Mouse (Mus musculus): ENCODE measurements around the gene AW146154. TPM values are rescaled to one million over a fixed set of nuclear protein-coding genes. Genes with fewer than 3 reads are reported as not detected.
A peak's percentile ranks its signal among the peaks of the same experiment; 100 is the strongest.
"Not testable (repeated sequence)": the region's sequence is repeated elsewhere in the genome, so short reads cannot be mapped to it uniquely, and the experiment has no call there.

Gene AW146154
- 1 to 10 TPM; 6.7 to 7.5 TPM for total RNA-seq (2021)
- long read RNA-seq, experiment 1, partial matches to known transcripts: 0 of 1 reads
- long read RNA-seq, experiment 1, other reads (novel, unspliced or antisense): 0 of 1 reads
- long read RNA-seq, experiment 2, partial matches to known transcripts: 1 of 10 reads
- long read RNA-seq, experiment 2, other reads (novel, unspliced or antisense): 3 of 10 reads

DNA sequence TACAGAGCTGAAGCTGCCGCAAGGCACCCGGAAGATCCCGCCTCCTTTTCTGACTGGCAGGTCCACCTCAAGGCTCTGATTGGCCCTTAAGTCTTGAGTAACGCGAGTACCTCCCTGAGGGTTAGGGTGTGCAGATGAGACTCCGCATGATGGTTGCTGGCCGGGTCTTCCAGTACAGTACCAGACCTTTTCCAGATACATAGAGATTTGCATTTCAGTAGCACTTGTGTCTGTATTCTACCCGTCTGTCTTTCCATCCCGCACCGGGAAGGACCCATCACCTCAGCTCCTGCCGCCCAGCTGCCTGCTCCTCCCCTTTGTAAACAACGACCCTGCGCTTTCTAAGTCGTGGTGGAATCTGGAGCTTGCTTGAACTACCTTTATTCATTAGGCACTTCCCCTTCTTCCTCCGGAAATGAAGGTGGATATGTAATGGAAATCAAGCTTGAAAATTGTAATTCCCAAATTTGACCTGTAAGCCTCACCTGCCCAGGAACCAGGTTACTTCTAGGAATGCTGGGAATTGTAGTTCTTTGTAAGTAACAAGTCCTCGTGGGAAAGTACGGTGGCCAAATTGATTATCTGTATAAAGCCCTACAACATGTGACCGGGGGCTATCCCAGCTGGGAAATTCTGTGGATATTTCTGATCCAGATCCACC lies at the start of gene AW146154, which contains the start of gene Gm20449:
Gene AW146154 (minus strand): TSS at position 502 of the 661 bp plus-strand sequence.
Gene Gm20449 (minus strand): TSS at position 29 of the 661 bp plus-strand sequence.
- DNase-seq (ENCODE audit: low spot score in 2 of 2): peak; percentile 96 to 97

DNA sequence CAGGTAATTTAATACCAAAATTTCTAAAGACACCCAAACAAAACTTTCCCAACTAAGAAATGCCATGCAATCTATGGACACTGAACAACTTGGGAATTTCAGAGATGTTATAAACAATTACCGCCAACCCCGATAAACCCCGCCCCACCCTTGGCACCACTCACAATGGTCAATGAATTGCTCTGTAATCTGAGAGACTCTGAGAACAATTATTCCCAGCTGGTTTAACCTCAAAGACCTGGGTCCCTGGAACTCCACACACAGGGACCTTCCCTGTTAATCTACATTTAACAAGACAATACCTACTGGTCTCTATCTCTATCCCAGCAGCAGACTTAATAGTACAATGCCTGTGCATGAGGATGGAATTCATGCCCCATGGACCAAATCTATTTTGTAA lies 13.0 kb upstream of the AW146154 start:
- no peak for DNase-seq (ENCODE audit: low spot score in 2 of 2)

DNA sequence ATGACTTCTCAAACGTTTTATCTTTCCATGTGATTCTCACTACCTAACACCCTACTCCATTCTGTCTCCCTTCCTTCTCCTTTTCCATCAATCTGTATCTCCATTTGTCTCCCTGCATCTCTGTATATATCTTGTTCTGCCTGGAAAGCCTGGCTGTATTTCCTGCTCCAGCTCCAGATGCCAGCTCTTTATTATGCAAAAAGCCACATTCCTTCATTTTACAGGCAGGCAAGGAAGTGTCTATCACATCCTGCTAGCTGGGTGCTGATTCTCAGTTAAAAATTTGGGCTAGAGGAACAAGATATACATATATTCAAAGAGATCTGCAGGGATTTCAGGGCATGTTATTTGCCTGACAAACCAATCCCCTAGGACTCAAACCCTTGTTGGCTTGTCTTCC lies 12.5 kb upstream of the AW146154 start:
- no peak for DNase-seq (ENCODE audit: low spot score in 2 of 2)

- no peak for DNase-seq (ENCODE audit: low spot score in 2 of 2)
These were observed 2.7 kb upstream of the AW146154 start for GRCm38 (mm10) chr7:41502402-41502801.

DNA sequence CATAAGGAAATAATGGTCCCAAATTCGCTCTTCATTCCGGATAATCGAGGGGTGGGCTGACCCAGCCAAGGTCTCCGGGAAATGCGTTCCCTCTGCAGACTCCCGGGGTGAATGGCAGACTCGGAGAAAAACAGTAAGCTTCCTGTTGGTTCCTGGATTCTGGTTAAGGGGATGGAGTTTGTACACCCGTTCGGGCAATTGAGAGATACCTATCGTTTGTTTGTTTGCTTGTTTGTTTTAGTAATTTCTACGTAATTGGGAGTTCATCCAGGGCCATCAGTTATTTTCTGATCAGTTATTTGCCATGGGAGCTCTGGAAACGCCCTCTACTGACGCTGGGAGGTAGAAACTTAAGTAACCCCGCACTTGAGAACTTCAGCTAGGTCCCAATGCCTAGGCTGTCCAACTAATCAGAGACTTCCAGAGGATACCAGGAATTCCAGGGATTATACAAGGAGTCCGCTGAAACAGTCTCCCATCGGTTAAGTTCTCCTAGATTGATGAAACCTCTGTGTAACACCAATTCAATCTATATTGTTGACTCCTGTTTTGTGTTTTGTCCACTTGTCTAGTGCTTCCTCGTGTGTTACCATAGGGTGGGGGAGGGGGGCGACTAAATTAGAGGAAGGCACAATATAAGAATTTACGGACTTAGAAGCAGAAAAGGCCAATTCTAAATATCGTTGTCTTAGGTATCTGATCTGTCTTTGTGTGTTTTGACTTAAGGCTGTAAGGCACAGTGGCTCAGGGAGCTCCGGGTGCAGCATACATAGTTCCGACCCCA lies 653 bp upstream of the AW146154 start:
- DNase-seq (ENCODE audit: low spot score in 2 of 2): peak; percentile 58

GRCm38 (mm10) chr7:41499018-41499388 lies 687 bp downstream of the AW146154 start:
- not testable (repeated sequence) for DNase-seq (ENCODE audit: low spot score in 2 of 2)

GRCm38 (mm10) chr7:41498464-41498863 lies 1.2 kb downstream of the AW146154 start:
- DNase-seq (ENCODE audit: low spot score in 2 of 2): not testable (repeated sequence)

DNA sequence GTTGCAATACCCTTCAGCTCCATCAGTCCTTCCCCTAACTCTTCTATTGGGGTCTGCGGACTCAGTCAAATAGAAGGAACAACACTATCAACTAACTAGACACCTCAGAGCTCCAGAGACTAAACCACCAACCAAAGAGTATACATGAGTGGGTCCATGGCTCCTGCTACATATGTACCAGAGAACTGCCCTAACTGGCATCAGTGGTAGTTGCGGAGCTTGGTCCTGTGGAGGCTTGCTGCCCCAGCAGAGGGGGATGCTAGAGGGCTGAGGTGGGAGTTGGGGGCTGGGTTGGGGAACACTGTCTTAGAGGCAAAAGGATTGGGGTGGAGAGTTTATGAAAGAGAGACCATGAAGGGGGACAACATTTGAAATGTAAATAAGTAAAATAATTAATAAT lies 1.8 kb downstream of the AW146154 start:
- no peak for DNase-seq (ENCODE audit: low spot score in 2 of 2)

GRCm38 (mm10) chr7:41451864-41452263 lies 47.8 kb downstream of the AW146154 start:
- no peak for DNase-seq (ENCODE audit: low spot score in 2 of 2)

DNA sequence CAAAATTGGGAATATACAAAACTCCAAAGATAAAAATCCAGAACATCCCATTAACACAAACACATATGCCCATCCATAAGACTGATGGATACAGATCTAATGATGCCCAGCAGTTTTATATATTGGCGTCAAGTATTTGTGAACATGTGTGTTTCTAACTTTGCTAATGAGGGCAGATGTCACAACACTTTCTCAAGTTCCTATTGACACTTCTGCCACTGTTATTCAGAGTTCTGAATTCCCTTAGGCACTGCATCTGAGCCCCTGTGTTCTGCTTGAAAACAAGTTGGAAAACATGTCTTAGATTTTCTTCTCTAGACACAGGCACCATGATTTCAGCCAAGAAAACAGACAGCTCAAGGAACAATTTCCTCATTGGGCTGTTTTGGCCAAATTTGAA lies 51.1 kb downstream of the AW146154 start, which contains the start of gene Vmn2r57:
Gene Vmn2r57 (minus strand): TSS at position 101 of the 400 bp plus-strand sequence.
- DNase-seq (ENCODE audit: low spot score in 2 of 2): not testable (repeated sequence)

Other genes with a start within 250 kb of the AW146154 start
- gene AI987944, start 106.5 kb downstream of the AW146154 start, total RNA-seq (2021): 10 to 100 TPM; 11.5 to 12.4 TPM
- gene Vmn2r57, start 51.2 kb downstream of the AW146154 start, total RNA-seq (2021): under 1 TPM; 0.19 to 0.23 TPM
- under 1 TPM; 0.10 to 0.13 TPM for gene Gm20449, start 473 bp downstream of the AW146154 start, total RNA-seq (2021)
- not detected for gene Gm6871, start 73.8 kb upstream of the AW146154 start, total RNA-seq (2021)
- gene 2610021A01Rik, start 99.3 kb upstream of the AW146154 start, total RNA-seq (2021): 10 to 100 TPM; 13.1 to 15.4 TPM
- 10 to 100 TPM; 10.4 to 10.8 TPM for gene Zfp788, start 133.3 kb upstream of the AW146154 start, total RNA-seq (2021)

Data from adrenal gland, adult 18-20 months (tissue).